Mouse (Mus musculus) forebrain, embryonic 15.5 days (tissue): ENCODE results near the gene Pramel1. TPM values are rescaled to one million over a fixed set of nuclear protein-coding genes. Genes with fewer than 3 reads are reported as not detected.
"Not testable (repeated sequence)": the region's sequence is repeated elsewhere in the genome, so short reads cannot be mapped to it uniquely, and the experiment has no call there.

Experiments
- ATAC-seq: fragments of 200-750 bp; cut with Nextera tagmentation; replicated peaks from 2 replicates; pipeline ENCODE4 v1.8.0; 2017; ENCODE audit warnings: mild to moderate bottlenecking, moderate TSS enrichment, moderate library complexity
- H3K27ac ChIP-seq: fragments of 300-500 bp; sonication (generic); replicated peaks from 2 replicates; pipeline ENCODE4 v1.5.1; 2015; ENCODE audit warnings: mild to moderate bottlenecking, inconsistent platforms
- H3K27me3 ChIP-seq: fragments of 300-500 bp; sonication (generic); 2 replicates; pipeline ENCODE4 v1.6.1; 2015; ENCODE audit warnings: inconsistent platforms
- H3K36me3 ChIP-seq: fragments of 300-500 bp; sonication (generic); 2 replicates; pipeline ENCODE4 v1.6.1; 2015; ENCODE audit warnings: mild to moderate bottlenecking, inconsistent platforms
- H3K4me1 ChIP-seq: fragments of 300-500 bp; sonication (generic); 2 replicates; pipeline ENCODE4 v1.6.1; 2015; ENCODE audit warnings: inconsistent platforms
- H3K4me2 ChIP-seq: fragments of 300-500 bp; sonication (generic); replicated peaks from 2 replicates; pipeline ENCODE4 v1.6.1; 2015; ENCODE audit warnings: mild to moderate bottlenecking, inconsistent platforms
- H3K4me3 ChIP-seq: fragments of 300-500 bp; sonication (generic); 2 replicates; pipeline ENCODE4 v1.5.1; 2015; ENCODE audit warnings: mild to moderate bottlenecking, inconsistent platforms
- H3K9ac ChIP-seq: fragments of 300-500 bp; sonication (generic); replicated peaks from 2 replicates; pipeline ENCODE4 v1.6.1; 2015; ENCODE audit warnings: mild to moderate bottlenecking, inconsistent platforms
- H3K9me3 ChIP-seq: fragments of 300-500 bp; sonication (generic); 2 replicates; pipeline ENCODE4 v1.6.1; 2016; ENCODE audit warnings: inconsistent platforms
- WGBS: fragments of 180-500 bp; shearing (Covaris S2); methylation state at CpG from one replicate; pipeline ENCODE4 v1.1.7; 2015; ENCODE audit warnings: mixed read lengths; 5-methylcytosine and 5-hydroxymethylcytosine counted together
- polyA plus RNA-seq: library from polyadenylated mRNA; unstranded; fragments of >200 nt; fragmentation: Nextera tagmentation; extraction: Ambion mirVana; gene quantifications from 2 replicates; pipeline ENCODE4 v1.2.1, GENCODE M21; 2015

Gene Pramel1
- polyA plus RNA-seq, 1 experiment from 2014 or later = not detected

DNA sequence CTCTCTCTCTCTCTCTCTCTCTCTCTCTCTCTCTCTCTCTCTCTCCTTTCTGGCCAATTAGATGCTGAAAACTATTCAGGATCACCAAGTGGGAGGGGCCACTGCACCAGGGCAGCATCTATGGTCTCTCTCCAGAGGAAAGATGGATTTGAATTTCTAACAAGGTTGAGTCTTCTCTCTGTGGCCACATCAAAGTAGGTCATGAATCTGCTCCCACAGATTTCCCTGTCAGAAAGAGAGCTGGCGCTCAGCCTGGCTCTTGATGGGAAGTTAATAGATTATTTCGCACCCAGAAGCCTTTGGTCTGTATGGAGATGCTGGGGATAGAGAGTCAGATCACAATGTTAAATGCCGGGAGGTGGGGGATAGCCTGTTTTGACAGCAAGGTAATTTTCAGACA, 12.1 kb upstream of the Pramel1 start:
- WGBS = 49% methylated on average over 3 of the region's 3 CpGs

DNA sequence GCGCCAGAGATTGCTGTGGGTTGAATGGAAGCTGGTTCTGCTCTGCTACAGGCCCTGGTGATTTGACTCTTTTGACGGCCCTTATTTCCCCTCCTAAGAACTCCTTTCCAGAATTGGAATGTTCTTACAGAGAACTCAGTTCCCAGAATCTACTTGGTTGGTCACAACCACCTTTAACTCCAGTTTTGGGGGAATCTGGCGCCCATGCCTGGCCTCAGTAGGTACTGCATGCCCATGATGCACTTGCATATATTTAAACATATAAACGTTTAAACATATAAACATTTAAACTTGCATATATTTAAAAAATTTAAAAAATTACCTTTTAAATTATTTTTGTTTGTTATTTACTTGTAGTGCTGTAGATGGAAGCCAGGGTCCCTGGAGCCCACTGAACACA, 10.6 kb upstream of the Pramel1 start:
- H3K9ac ChIP-seq = no peak overlapping the region
- 47% methylated on average over 4 of the region's 4 CpGs for WGBS
- no peak overlapping the region for H3K4me2 ChIP-seq
- H3K36me3 ChIP-seq = no peaks in the 10 kb centered on the region
- peaks cover 5% of the 10 kb centered on the region; the same call in 1 of the 2 replicates for H3K4me1 ChIP-seq
- H3K9me3 ChIP-seq = no peaks in the 10 kb centered on the region
- no peaks in the 10 kb centered on the region for H3K27me3 ChIP-seq
- H3K27ac ChIP-seq = no peak overlapping the region
- no peak overlapping the region for H3K4me3 ChIP-seq
- no peak for ATAC-seq

More for the DNA sequence above, 12.1 kb upstream of the Pramel1 start:
- H3K27ac ChIP-seq = no peak overlapping the region
- no peak overlapping the region for H3K9ac ChIP-seq
- no peaks in the 10 kb centered on the region for H3K36me3 ChIP-seq
- no peaks in the 10 kb centered on the region for H3K27me3 ChIP-seq
- H3K4me2 ChIP-seq = no peak overlapping the region
- peak; percentile 27; the same call in 1 of the 2 replicates for ATAC-seq
- no peaks in the 10 kb centered on the region for H3K9me3 ChIP-seq
- no peak overlapping the region for H3K4me3 ChIP-seq
- H3K4me1 ChIP-seq = peaks cover 5% of the 10 kb centered on the region; the same call in 1 of the 2 replicates

- Histone ChIP-seq H3K4me3 (peak overlapping the region; percentile 39), H3K4me2 (peak overlapping the region; percentile 57), H3K27me3 (no peaks in the 10 kb centered on the region), H3K36me3 (no peaks in the 10 kb centered on the region), H3K9ac (peak overlapping the region; percentile 33; the same call in 1 of the 2 replicates), H3K9me3 (no peaks in the 10 kb centered on the region), H3K4me1 (no peaks in the 10 kb centered on the region), H3K27ac (no peak overlapping the region)
- ATAC-seq = peak; percentile 88
- WGBS = 10% methylated on average over 26 of the region's 43 CpGs
Measured at GRCm38 (mm10) chr4:143388955-143389702, 5.1 kb upstream of the Pramel1 start.

DNA sequence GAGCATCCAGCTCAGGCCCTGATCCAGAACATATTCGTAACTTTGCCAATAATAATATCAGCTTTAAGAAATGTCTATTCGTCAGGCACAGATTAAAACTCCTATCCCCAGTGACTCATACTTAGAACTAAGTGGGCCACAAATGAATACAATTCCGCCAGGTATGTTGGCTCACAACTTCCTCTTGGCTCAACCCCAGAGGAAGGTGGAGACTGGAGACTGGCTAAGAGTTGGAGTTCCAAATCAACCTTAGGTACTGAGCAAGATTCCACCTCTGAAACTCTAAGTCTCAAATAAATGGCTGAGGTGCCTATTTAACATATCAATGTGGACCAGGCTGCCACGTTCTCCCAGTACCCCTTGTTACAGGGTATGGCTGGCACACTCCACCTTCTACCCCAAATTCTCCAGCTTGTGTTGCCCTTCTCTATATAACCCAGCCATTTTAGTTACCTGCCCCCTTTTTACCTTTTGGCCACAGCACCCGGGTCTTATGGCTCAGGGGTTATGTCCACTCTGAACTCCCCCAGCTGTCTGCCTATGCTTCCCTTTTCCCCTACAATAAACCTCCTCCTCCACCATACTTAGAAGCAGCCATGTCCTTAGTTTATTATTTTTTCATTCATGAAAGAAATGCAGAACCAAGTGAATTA, 17.5 kb downstream of the Pramel1 start:
- Histone ChIP-seq H3K27me3 (no peaks in the 10 kb centered on the region), H3K9me3 (no peaks in the 10 kb centered on the region), H3K36me3 (peaks cover 26% of the 10 kb centered on the region), H3K27ac (peak overlapping the region; percentile 95), H3K9ac (peak overlapping the region; percentile 61), H3K4me2 (peak overlapping the region; percentile 41), H3K4me3 (peak overlapping the region; percentile 72), H3K4me1 (peaks cover 6% of the 10 kb centered on the region)
- whole genome bisulfite sequencing = 67% methylated on average over 5 of the region's 5 CpGs
- ATAC-seq = peak; percentile 33

DNA sequence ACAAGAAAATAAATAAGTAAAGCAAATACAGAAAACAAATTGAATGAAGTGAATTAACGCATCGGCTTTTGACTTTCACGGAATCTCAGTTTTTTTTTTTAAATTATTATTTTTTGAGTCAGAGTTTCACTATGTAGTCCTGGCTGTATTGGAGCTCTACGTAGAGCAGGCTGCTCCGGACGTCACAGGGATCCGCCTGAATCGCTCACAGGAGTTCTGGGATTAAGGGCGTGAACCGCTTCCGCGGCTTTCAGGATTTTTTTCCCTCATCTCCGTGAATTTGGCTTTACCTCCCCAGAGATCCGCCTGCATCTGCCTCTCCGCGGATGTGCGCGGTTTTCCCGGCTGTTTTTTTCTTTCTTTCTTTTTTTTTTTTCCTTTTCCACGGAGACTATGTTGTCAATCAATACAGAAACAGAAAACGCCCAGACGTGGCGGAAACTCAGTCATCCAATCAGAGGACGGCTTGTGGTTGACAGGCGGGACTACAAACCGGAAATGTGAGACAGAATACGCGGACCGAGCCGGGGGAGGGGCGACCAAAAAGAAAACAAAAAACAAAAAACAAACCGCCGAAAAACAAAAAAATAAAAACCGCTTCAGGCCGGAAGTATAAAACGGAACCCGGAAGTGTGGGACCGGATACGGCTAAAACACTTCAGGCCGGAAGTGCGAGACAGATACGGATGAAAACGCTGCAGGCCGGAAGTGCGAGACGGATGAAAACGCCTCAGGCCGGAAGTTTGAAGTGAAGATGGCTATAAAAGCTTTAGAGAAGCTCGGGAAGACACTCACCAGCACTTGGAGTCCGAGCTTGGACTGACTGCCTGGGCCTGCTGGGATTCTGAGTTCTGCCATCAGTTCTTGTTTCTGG, 18.2 kb downstream of the Pramel1 start, which contains the start of gene Pramef8:
Gene Pramef8 (plus strand): TSS at position 208 of the 874 bp plus-strand sequence.
- peak within 1 kb of the TSS; percentile 72 for H3K4me3 ChIP-seq
- no peaks in the 10 kb centered on the region for H3K9me3 ChIP-seq
- H3K4me1 ChIP-seq = peaks cover 6% of the 10 kb centered on the region
- H3K36me3 ChIP-seq = peaks cover 34% of the 10 kb centered on the region
- 1% methylated on average over 50 of the region's 50 CpGs for WGBS
- peak within 1 kb of the TSS; percentile 53 for H3K4me2 ChIP-seq
- H3K9ac ChIP-seq = peak within 1 kb of the TSS; percentile 61
- H3K27me3 ChIP-seq = no peaks in the 10 kb centered on the region
- peak; percentile 95 for ATAC-seq
- H3K27ac ChIP-seq = peak within 1 kb of the TSS; percentile 95

DNA sequence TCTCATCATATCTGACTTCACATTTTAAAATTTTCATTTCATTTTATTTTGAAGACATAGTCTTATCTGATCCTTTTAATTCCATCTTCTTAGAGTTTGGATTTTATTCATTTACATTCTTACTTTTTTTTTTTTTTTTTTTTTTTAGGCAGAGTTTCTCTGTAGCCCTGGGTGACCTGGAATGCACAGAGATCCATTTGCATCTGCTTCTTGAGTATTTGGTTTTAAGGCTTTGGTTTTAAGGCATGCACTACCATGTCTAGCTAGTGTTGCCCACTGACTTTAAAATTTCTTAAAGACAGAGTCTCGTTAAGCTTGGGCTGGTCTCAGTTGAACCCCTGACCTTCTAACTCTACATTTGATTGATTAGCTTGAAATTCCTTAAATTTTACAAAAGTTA, 19.4 kb downstream of the Pramel1 start:
- Histone ChIP-seq H3K9me3 (no peaks in the 10 kb centered on the region), H3K9ac (no peak overlapping the region), H3K36me3 (peaks cover 45% of the 10 kb centered on the region), H3K27me3 (no peaks in the 10 kb centered on the region), H3K4me3 (no peak overlapping the region), H3K4me2 (no peak overlapping the region), H3K4me1 (peaks cover 6% of the 10 kb centered on the region), H3K27ac (no peak overlapping the region)
- 100% methylated on average over 1 of the region's 1 CpGs for WGBS
- no peak for ATAC-seq

- no peak overlapping the region for H3K9ac ChIP-seq
- H3K4me1 ChIP-seq = peaks cover 6% of the 10 kb centered on the region
- H3K27me3 ChIP-seq = no peaks in the 10 kb centered on the region
- ATAC-seq = no peak
- H3K4me2 ChIP-seq = no peak overlapping the region
- no peaks in the 10 kb centered on the region for H3K9me3 ChIP-seq
- 98% methylated on average over 3 of the region's 3 CpGs for WGBS
- no peak overlapping the region for H3K27ac ChIP-seq
- peaks cover 50% of the 10 kb centered on the region for H3K36me3 ChIP-seq
- H3K4me3 ChIP-seq = no peak overlapping the region
Measured at GRCm38 (mm10) chr4:143414121-143414520, 19.9 kb downstream of the Pramel1 start.

DNA sequence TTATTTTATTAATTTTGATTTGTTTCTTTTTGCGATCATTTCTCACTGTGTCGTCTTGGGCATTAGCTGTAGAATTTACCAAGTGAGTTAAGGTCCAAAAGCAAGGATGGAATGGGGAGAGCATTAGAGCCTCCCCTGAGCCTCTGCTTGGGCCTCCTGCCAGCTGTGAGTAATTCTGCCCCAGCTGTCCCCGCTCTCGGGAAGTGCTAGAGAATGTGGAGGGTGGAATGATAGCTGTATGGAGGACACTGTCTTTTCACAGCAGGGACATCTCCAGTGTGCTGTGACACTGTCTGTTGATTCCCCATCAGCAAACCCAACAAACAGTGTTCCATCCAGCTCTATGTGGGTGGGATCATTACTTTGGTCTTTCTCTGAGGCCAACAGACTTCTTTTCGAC, 32.5 kb downstream of the Pramel1 start:
- not testable (repeated sequence) for ATAC-seq, H3K36me3 ChIP-seq, H3K4me1 ChIP-seq, H3K9me3 ChIP-seq, H3K27me3 ChIP-seq, H3K4me2 ChIP-seq, H3K9ac ChIP-seq, H3K4me3 ChIP-seq, H3K27ac ChIP-seq
- WGBS = 79% methylated on average over 5 of the region's 5 CpGs

Other genes with a start within 250 kb of the Pramel1 start
- 16.9 and 18.4 TPM in 2 replicates for gene Prdm2, start 181.4 kb upstream of the Pramel1 start, polyA plus RNA-seq
- gene Pdpn, start 94.9 kb upstream of the Pramel1 start, polyA plus RNA-seq = 49.1 and 54.8 TPM in 2 replicates
- gene Lrrc38, start 44.7 kb upstream of the Pramel1 start, polyA plus RNA-seq = 0.13 and 0.23 TPM in 2 replicates
- gene Pramef8, start 18.0 kb downstream of the Pramel1 start, polyA plus RNA-seq = 27.7 and 30.2 TPM in 2 replicates
- gene Oog4, start 55.9 kb downstream of the Pramel1 start, polyA plus RNA-seq = not detected in 2 replicates
- not detected in 2 replicates for gene Gm13043, start 116.9 kb downstream of the Pramel1 start, polyA plus RNA-seq
- not detected in 2 replicates for gene Gm13040, start 141.5 kb downstream of the Pramel1 start, polyA plus RNA-seq
- not detected in 2 replicates for gene BC080695, start 157.3 kb downstream of the Pramel1 start, polyA plus RNA-seq
- gene Gm13057, start 157.3 kb downstream of the Pramel1 start, polyA plus RNA-seq = not detected in 2 replicates
- not detected in 2 replicates for gene Gm13083, start 220.6 kb downstream of the Pramel1 start, polyA plus RNA-seq